Mouse (Mus musculus): ENCODE results near the gene Tmem140.

The Tmem140 gene

GRCm38 (mm10) chr6:34907696-34908260, 44.8 kb downstream of the Tmem140 start:
- DNase-seq (ENCODE audit: low read depth), result no peak

DNA sequence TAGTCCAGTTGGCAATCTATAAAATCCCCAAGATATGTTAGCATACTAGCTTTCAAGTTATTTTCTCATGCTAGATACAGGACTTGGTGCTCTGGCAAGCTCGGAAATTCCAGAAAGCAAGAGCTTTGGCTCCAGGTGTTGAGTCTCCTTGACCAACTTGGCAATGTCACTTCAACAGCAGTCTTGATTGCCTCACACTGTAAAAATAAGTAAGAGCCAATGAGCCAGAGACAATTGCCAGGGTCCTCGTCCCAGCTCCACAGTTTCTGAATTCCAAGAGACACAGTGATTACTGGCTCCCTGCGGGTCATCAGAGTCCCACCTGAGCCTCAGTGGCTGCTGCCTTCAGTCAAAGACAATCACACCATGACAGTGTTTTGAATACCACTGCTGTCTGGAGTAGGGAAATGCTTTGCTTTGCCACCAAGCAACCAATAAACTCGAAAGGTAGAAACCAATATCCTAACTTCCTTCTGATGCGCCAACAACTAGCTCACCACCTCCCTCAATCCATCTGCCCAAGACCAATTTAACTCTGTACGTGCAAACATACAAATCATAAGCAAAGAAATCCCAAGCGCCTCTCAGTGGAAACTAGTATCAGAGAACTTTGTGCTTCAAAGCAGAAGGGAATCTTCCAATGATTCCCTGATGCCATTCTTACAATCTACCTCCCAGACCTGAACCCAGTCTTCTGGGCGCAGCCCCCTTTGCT, 46.8 kb downstream of the Tmem140 start:
- no peak for DNase-seq (ENCODE audit: low read depth)

DNA sequence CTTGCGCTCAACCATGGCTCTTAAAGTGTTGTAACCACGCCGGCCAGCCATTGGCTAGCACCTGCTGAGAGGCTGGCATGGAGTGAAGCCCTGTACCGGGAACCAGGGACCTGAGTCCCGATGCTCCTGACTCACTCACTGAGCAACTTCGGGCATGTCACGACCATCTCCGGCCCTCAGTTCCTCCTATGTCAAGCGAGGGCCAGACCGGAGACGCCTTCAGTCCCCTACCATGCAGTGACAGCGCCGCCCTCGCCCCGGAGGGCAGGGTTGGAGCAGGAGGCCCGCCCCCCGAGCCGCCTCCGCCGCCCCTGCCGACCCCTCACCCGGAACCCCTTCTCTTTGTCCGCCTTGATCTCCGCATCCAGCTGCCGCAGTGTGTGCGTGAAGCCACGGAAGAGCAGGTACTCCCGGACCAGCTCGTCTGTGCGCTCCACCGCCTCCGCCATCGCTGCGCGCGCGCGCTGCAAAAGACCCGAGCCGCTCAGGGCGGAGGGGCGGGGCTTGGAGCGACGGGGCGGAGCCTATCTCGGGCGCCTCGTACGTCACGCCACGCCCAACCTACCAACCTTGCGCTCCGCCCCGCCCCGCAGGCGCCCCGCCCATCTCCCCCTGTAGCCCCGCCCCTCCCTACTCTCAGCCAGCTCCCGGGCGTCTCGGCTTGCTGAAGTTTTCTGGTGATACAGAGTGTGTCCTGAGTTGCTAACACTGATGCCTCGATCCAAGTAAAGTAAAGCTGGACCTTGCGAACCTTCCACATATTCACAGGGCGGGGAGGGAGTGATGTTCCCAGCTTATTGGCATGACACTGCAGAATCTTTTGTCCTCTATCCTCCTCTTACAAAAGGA, 47.6 kb downstream of the Tmem140 start, which contains the start of gene Wdr91:
Gene Wdr91, minus strand, starts transcription at position 506 of the 849 bp plus-strand sequence.
- DNase-seq (ENCODE audit: low read depth), result peak; percentile 80

DNA sequence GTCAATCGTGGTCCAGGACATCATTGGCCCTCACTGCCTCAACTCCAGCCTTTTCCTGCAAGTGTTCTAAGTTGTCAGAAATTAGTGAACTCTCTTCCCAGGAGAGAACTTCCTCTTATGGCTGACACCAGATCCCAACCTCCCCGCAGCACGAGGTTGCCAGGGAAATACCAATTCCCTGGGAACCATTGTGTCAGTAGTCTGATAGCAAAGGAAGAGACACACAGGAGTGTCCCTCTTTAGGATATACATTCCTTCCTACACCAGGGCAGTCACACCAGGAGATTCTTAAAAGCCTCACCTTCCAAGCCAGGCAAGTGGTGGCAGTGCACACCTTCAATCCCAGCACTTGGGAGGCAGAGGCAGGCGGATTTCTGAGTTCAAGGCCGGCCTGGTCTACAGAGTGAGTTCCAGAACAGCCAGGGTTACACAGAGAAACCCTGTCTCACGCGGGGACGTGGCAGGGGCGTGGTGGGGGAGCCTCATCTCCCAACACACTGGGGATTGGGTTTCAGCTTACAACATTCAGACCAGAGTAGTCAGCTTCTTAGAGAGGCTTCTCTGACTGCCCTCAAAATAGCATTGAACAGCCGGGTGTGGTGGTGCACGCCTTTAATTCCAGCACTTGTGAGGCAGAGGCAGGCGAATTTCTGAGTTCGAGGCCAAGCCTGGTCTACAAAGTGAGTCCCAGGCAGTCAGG, 50.5 kb downstream of the Tmem140 start:
- no peak for DNase-seq (ENCODE audit: low read depth)

GRCm38 (mm10) chr6:34914462-34914861, 51.5 kb downstream of the Tmem140 start:
- no peak for DNase-seq (ENCODE audit: low read depth)

DNA sequence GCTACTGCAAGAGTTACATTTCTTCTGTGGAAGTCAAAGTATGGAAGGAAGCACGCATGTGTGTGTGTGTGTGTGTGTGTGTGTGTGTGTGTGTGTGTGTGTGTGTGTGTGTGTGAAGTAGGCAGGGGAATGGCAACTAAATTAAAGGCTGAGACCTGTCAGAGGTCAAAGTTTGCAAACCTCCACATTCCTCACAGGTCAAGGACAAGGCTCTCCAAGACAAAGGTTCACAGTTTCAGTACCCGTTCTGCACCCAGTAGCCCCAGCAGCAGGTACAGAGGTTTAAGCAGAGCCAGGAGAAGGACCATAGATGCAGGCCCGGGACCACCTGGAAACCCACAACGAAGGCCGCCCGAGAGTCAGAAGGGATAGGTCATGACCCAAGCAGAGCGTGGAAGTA, 56.2 kb downstream of the Tmem140 start:
- no peak for DNase-seq (ENCODE audit: low read depth)

DNA sequence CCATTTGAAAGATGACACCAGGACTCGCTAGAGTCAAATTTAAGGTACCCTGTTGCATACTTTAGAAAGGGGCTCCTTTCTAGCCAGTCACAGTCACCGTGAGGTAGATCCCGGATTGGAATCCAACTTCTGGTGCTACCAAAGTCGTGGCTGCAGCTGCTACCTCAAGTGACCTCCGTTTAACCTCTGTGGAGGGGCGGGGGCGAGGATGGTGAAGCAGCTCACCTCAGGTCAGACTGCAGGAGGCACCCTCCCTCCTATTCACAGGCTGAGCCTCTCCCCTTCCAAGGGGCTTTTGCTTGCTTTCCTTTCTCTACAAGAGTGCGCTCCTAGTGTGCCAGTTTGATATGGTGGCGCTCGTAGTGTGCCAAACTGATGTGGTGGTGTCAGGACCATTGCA, 57.0 kb downstream of the Tmem140 start, which contains the start of gene Stra8:
Gene Stra8, plus strand, starts transcription at position 208 of the 400 bp plus-strand sequence.
- DNase-seq (ENCODE audit: low read depth), result no peak

DNA sequence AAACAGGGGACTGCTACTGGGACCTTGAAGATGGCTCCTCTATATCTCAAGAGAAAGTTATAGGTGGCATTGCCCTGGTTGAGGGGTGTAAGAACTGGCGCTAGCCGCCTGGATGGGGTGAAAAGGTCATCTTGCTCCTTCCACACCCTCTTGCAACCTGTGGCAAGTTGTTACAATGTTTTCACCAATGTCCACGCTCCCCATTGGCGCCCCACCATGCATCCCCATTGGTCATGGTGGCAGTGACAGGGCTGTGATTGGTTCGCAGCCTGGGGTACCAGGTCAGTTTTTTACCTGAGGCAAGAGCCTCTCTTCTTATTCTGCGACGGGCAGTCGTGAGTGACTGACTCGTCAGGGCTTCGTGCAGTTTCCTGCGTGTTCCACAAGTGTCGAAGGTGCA, 57.7 kb downstream of the Tmem140 start:
- DNase-seq (ENCODE audit: low read depth), result no peak

DNA sequence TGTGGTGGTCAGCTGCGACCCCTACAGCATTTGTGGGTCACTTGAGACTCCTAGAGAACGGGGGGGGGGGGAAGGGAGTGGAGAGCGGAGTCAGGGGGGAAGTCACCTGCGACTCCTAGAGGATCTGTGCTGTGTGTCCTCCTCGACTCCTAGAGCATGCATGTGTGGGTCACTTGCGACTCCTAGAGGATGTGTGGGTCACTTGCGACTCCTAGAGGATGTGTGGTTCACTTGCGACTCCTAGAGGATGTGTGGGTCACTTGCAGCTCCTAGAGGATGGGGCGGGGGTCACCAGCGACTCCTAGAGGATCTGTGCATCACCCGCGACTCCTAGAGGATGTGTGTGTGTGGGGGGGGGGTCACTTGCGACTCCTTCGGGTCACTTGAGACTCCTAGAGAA, 59.0 kb downstream of the Tmem140 start:
- peak; percentile 46 for DNase-seq (ENCODE audit: low read depth)

Data from c-Kit-positive CD71-positive TER-119-negative erythroid progenitor cells, embryonic 14.5 days (primary cell).